Mouse (Mus musculus) kidney, postnatal 4 days (tissue): ENCODE results near the gene Rab13.
A peak's percentile ranks its signal among the peaks of the same experiment; 100 is the strongest.

Experiments used
- DNase-seq, 2 experiments: peaks; one replicate each; pipeline ENCODE4 v3.0.0; 2021; ENCODE audit warnings: mixed read lengths in 2 of 2

Rab13 gene

GRCm38 (mm10) chr3:90264687-90265033 lies 51.2 kb downstream of the Rab13 start:
- DNase-seq, result no peak

GRCm38 (mm10) chr3:90265034-90265931 lies 51.8 kb downstream of the Rab13 start, which contains the start of gene Dennd4b:
Gene Dennd4b (plus strand): TSS chr3:90265185.
- peak; percentile 96 for DNase-seq

- DNase-seq, result peak in 1 of 2 experiments; percentile 29
Observed at GRCm38 (mm10) chr3:90265932-90266741, 52.6 kb downstream of the Rab13 start.

GRCm38 (mm10) chr3:90266901-90267775 lies 53.6 kb downstream of the Rab13 start:
- no peak for DNase-seq

GRCm38 (mm10) chr3:90268190-90268589 lies 54.7 kb downstream of the Rab13 start:
- no peak for DNase-seq

- no peak for DNase-seq
Observed at GRCm38 (mm10) chr3:90268971-90269370, 55.5 kb downstream of the Rab13 start.

GRCm38 (mm10) chr3:90270784-90271183 lies 57.3 kb downstream of the Rab13 start:
- no peak for DNase-seq

- DNase-seq, result no peak
Observed at GRCm38 (mm10) chr3:90272170-90272569, 58.7 kb downstream of the Rab13 start.

GRCm38 (mm10) chr3:90273855-90274254 lies 60.4 kb downstream of the Rab13 start:
- no peak for DNase-seq

GRCm38 (mm10) chr3:90275286-90275685 lies 61.8 kb downstream of the Rab13 start:
- DNase-seq, result no peak
